Mouse (Mus musculus) heart, adult 2 months (tissue): Measurements from ENCODE around the gene Tfeb.
A peak's percentile ranks its signal among the peaks of the same experiment; 100 is the strongest.

Source experiments
- CTCF ChIP-seq: fragments of 200-600 bp; IDR thresholded peaks from 2 replicates; pipeline ENCODE4 v1.8.1; 2022; ENCODE audit warnings: antibody characterized with exemption, mild to moderate bottlenecking, moderate library complexity
- EP300 ChIP-seq: fragments of 200-500 bp; IDR thresholded peaks from 2 replicates; pipeline ENCODE4 v1.6.1; 2011; ENCODE audit warnings: low read depth, low read length, control low read depth; ENCODE audit not compliant: insufficient read depth
- POLR2A ChIP-seq: fragments of 200-500 bp; IDR thresholded peaks from 2 replicates; pipeline ENCODE4 v1.6.1; 2011; ENCODE audit warnings: mild to moderate bottlenecking, low read depth, low read length, control low read depth; ENCODE audit not compliant: insufficient read depth

DNA sequence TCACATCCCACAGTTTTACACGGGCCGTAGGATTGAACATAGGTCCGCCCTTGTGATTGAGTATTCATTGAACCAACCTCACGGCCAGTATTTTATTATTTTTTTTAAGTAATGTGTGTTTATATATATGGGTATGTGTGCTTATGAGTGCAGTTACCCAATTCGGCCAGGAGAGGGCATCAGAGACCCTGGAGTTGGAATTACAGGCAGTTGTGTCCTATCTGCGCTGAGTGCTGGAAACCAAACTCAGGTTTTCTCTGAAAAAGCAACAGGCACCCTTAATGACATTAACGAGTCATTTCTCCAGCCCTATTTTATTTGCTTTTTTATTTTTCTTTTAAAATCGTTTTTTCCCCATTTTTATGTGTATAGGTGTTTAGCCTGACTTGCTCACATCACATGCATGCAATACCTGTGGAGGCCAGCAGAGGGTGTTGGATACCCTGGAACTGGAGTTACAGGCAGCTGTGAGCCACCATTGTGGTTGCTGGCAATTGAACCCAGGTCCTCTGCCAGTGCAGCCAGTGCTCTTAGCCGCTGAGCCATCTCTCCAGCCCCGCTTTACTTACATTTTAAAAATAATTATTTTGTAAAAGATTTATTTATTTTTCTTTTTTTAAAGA is 8.0 kb downstream of the Tfeb start:
- TF ChIP-seq POLR2A (no peak), CTCF (peak; percentile 64), EP300 (no peak)
